Mouse (Mus musculus) heart, embryonic 10.5 days (tissue): Measurements from ENCODE around the gene Aldh9a1. TPM values are rescaled to one million over a fixed set of nuclear protein-coding genes. Genes with fewer than 3 reads are reported as not detected.
A peak's percentile ranks its signal among the peaks of the same experiment; 100 is the strongest.

ENCODE experiments used
- DNase-seq: peaks from one replicate; pipeline ENCODE4 v3.0.0-alpha.2; 2017; ENCODE audit warnings: low spot score
- H3K27ac ChIP-seq: fragments of 300-500 bp; sonication (generic); 2 replicates; pipeline ENCODE4 v1.5.1; 2016; ENCODE audit warnings: mild to moderate bottlenecking
- H3K27me3 ChIP-seq: fragments of 300-500 bp; sonication (generic); 2 replicates; pipeline ENCODE4 v1.6.1; 2016; ENCODE audit warnings: mild to moderate bottlenecking; ENCODE audit not compliant: poor library complexity, insufficient read depth, severe bottlenecking
- H3K36me3 ChIP-seq: fragments of 300-500 bp; sonication (generic); 2 replicates; pipeline ENCODE4 v1.6.1; 2016; ENCODE audit warnings: mild to moderate bottlenecking, moderate library complexity
- H3K4me1 ChIP-seq: fragments of 300-500 bp; sonication (generic); 2 replicates; pipeline ENCODE4 v1.6.1; 2016; ENCODE audit warnings: mild to moderate bottlenecking
- H3K4me3 ChIP-seq: fragments of 300-500 bp; sonication (generic); 2 replicates; pipeline ENCODE4 v1.5.1; 2016; ENCODE audit warnings: mild to moderate bottlenecking, moderate library complexity
- H3K9me3 ChIP-seq: fragments of 300-500 bp; sonication (generic); 2 replicates; pipeline ENCODE4 v1.6.1; 2016; ENCODE audit warnings: mild to moderate bottlenecking, moderate library complexity
- WGBS: fragments of 180-500 bp; shearing (Covaris S2); methylation state at CpG from one replicate; pipeline ENCODE4 v1.1.7; 2016; 5-methylcytosine and 5-hydroxymethylcytosine counted together
- polyA plus RNA-seq: library from polyadenylated mRNA; unstranded; fragments of >200 nt; fragmentation: Nextera tagmentation; extraction: Ambion mirVana; gene quantifications from 2 replicates; pipeline ENCODE4 v1.2.1, GENCODE M21; 2016

Gene Aldh9a1
- polyA plus RNA-seq, 1 experiment from 2014 or later = 59.4 TPM

GRCm38 (mm10) chr1:167362819-167363218 lies 13.0 kb downstream of the Aldh9a1 start:
- WGBS = 85% methylated on average over 4 of the region's 4 CpGs
- Histone ChIP-seq H3K4me3 (no peak overlapping the region), H3K9me3 (no peaks in the 10 kb centered on the region), H3K27ac (no peak overlapping the region), H3K36me3 (peaks cover 59% of the 10 kb centered on the region), H3K27me3 (no peaks in the 10 kb centered on the region), H3K4me1 (no peaks in the 10 kb centered on the region)
- no peak for DNase-seq

- Histone ChIP-seq H3K4me1 (no peaks in the 10 kb centered on the region), H3K9me3 (no peaks in the 10 kb centered on the region), H3K36me3 (peaks cover 54% of the 10 kb centered on the region), H3K27me3 (no peaks in the 10 kb centered on the region), H3K27ac (no peak overlapping the region), H3K4me3 (no peak overlapping the region)
- WGBS = 76% methylated on average over 5 of the region's 5 CpGs
- no peak for DNase-seq
Measured at GRCm38 (mm10) chr1:167363322-167363721, 13.5 kb downstream of the Aldh9a1 start.

GRCm38 (mm10) chr1:167365808-167366207 lies 16.0 kb downstream of the Aldh9a1 start:
- Histone ChIP-seq H3K36me3 (peaks cover 35% of the 10 kb centered on the region), H3K4me1 (no peaks in the 10 kb centered on the region), H3K27me3 (no peaks in the 10 kb centered on the region), H3K4me3 (no peak overlapping the region), H3K27ac (no peak overlapping the region; the same call in 1 of the 2 replicates), H3K9me3 (no peaks in the 10 kb centered on the region)
- WGBS = 79% methylated on average over 7 of the region's 7 CpGs
- DNase-seq = no peak

- no peaks in the 10 kb centered on the region for H3K27me3 ChIP-seq
- no peak for DNase-seq
- H3K36me3 ChIP-seq = peaks cover 27% of the 10 kb centered on the region
- H3K9me3 ChIP-seq = no peaks in the 10 kb centered on the region
- H3K4me1 ChIP-seq = no peaks in the 10 kb centered on the region
- H3K4me3 ChIP-seq = no peak overlapping the region
- H3K27ac ChIP-seq = no peak overlapping the region
- WGBS = 87% methylated on average over 6 of the region's 6 CpGs
Measured at GRCm38 (mm10) chr1:167366621-167367020, 16.8 kb downstream of the Aldh9a1 start.

- no peak overlapping the region for H3K27ac ChIP-seq
- no peak overlapping the region for H3K4me3 ChIP-seq
- H3K27me3 ChIP-seq = no peaks in the 10 kb centered on the region
- 90% methylated on average over 4 of the region's 4 CpGs for WGBS
- DNase-seq = no peak
- peaks cover 24% of the 10 kb centered on the region for H3K36me3 ChIP-seq
- H3K9me3 ChIP-seq = no peaks in the 10 kb centered on the region
- H3K4me1 ChIP-seq = no peaks in the 10 kb centered on the region
Measured at GRCm38 (mm10) chr1:167368018-167368417, 18.2 kb downstream of the Aldh9a1 start.

- Histone ChIP-seq H3K9me3 (no peaks in the 10 kb centered on the region), H3K4me3 (no peak overlapping the region), H3K27ac (no peak overlapping the region), H3K27me3 (no peaks in the 10 kb centered on the region), H3K4me1 (no peaks in the 10 kb centered on the region), H3K36me3 (peaks cover 24% of the 10 kb centered on the region)
- no peak for DNase-seq
- WGBS = 63% methylated on average over 7 of the region's 7 CpGs
Measured at GRCm38 (mm10) chr1:167368513-167368912, 18.7 kb downstream of the Aldh9a1 start.

GRCm38 (mm10) chr1:167369905-167370304 lies 20.1 kb downstream of the Aldh9a1 start:
- no peak overlapping the region for H3K27ac ChIP-seq
- WGBS = 16% methylated on average over 7 of the region's 7 CpGs
- peak; percentile 88 for DNase-seq
- H3K4me3 ChIP-seq = no peak overlapping the region
- H3K36me3 ChIP-seq = peaks cover 21% of the 10 kb centered on the region
- H3K4me1 ChIP-seq = peaks cover 10% of the 10 kb centered on the region; the same call in 1 of the 2 replicates
- H3K27me3 ChIP-seq = no peaks in the 10 kb centered on the region
- H3K9me3 ChIP-seq = no peaks in the 10 kb centered on the region

GRCm38 (mm10) chr1:167372739-167373138 lies 22.9 kb downstream of the Aldh9a1 start:
- DNase-seq = no peak

GRCm38 (mm10) chr1:167374003-167374784 lies 24.4 kb downstream of the Aldh9a1 start:
- H3K27ac ChIP-seq = no peak overlapping the region
- peak; percentile 86 for DNase-seq
- 21% methylated on average over 15 of the region's 15 CpGs for WGBS
- no peaks in the 10 kb centered on the region for H3K27me3 ChIP-seq
- no peak overlapping the region for H3K4me3 ChIP-seq
- H3K9me3 ChIP-seq = no peaks in the 10 kb centered on the region
- peaks cover 10% of the 10 kb centered on the region; the same call in 1 of the 2 replicates for H3K4me1 ChIP-seq
- H3K36me3 ChIP-seq = peaks cover 15% of the 10 kb centered on the region; the same call in 1 of the 2 replicates

More at GRCm38 (mm10) chr1:167372739-167373138, 22.9 kb downstream of the Aldh9a1 start:
- 91% methylated on average over 7 of the region's 7 CpGs for WGBS
- Histone ChIP-seq H3K4me1 (peaks cover 10% of the 10 kb centered on the region; the same call in 1 of the 2 replicates), H3K4me3 (no peak overlapping the region), H3K9me3 (no peaks in the 10 kb centered on the region), H3K27me3 (no peaks in the 10 kb centered on the region), H3K36me3 (peaks cover 16% of the 10 kb centered on the region; the same call in 1 of the 2 replicates), H3K27ac (no peak overlapping the region)

GRCm38 (mm10) chr1:167374942-167375341 lies 25.2 kb downstream of the Aldh9a1 start:
- Histone ChIP-seq H3K36me3 (peaks cover 15% of the 10 kb centered on the region; the same call in 1 of the 2 replicates), H3K9me3 (no peaks in the 10 kb centered on the region), H3K4me3 (no peak overlapping the region), H3K27me3 (no peaks in the 10 kb centered on the region), H3K4me1 (peaks cover 10% of the 10 kb centered on the region; the same call in 1 of the 2 replicates), H3K27ac (no peak overlapping the region)
- WGBS = 65% methylated on average over 2 of the region's 2 CpGs
- DNase-seq = no peak

- Histone ChIP-seq H3K9me3 (no peaks in the 10 kb centered on the region), H3K4me3 (no peak overlapping the region), H3K27ac (no peak overlapping the region), H3K36me3 (peaks cover 15% of the 10 kb centered on the region; the same call in 1 of the 2 replicates), H3K4me1 (peaks cover 10% of the 10 kb centered on the region; the same call in 1 of the 2 replicates), H3K27me3 (no peaks in the 10 kb centered on the region)
- 74% methylated on average over 6 of the region's 6 CpGs for WGBS
- DNase-seq = no peak
Measured at GRCm38 (mm10) chr1:167378019-167378418, 28.2 kb downstream of the Aldh9a1 start.

GRCm38 (mm10) chr1:167379751-167380150 lies 30.0 kb downstream of the Aldh9a1 start:
- H3K27me3 ChIP-seq = no peaks in the 10 kb centered on the region
- no peak overlapping the region for H3K4me3 ChIP-seq
- WGBS = 67% methylated on average over 5 of the region's 5 CpGs
- H3K9me3 ChIP-seq = no peaks in the 10 kb centered on the region
- DNase-seq = no peak
- peaks cover 3% of the 10 kb centered on the region; the same call in 1 of the 2 replicates for H3K4me1 ChIP-seq
- peaks cover 15% of the 10 kb centered on the region; the same call in 1 of the 2 replicates for H3K36me3 ChIP-seq
- no peak overlapping the region for H3K27ac ChIP-seq

- H3K27ac ChIP-seq = no peak overlapping the region
- H3K36me3 ChIP-seq = peaks cover 15% of the 10 kb centered on the region; the same call in 1 of the 2 replicates
- no peaks in the 10 kb centered on the region for H3K9me3 ChIP-seq
- 93% methylated on average over 2 of the region's 2 CpGs for WGBS
- no peaks in the 10 kb centered on the region for H3K27me3 ChIP-seq
- H3K4me1 ChIP-seq = peaks cover 6% of the 10 kb centered on the region
- DNase-seq = no peak
- no peak overlapping the region for H3K4me3 ChIP-seq
Measured at GRCm38 (mm10) chr1:167380223-167380622, 30.4 kb downstream of the Aldh9a1 start.
